Mouse (Mus musculus): ENCODE results near the gene Cenpt. TPM values are rescaled to one million over a fixed set of nuclear protein-coding genes. Genes with fewer than 3 reads are reported as not detected.

The Cenpt gene
- polyA plus RNA-seq, 1 experiment: 7.3 TPM

GRCm38 (mm10) chr8:105807766-105808165 is 45.3 kb downstream of the Cenpt start:
- DNase-seq: peak; percentile 72
- no peaks in the 10 kb centered on the region; the same call in none of the 2 replicates for H3K36me3 ChIP-seq (ENCODE audit: control insufficient read depth, insufficient read depth, low read length)
- WGBS: 21% methylated on average over 5 of the region's 5 CpGs
- H3K27ac ChIP-seq (ENCODE audit: insufficient read depth, low read depth, low read length): peak overlapping the region; percentile 79
- TF ChIP-seq CTCF (conservative IDR thresholded peaks at IDR 0.05; ENCODE audit: insufficient read depth, insufficient read length, low read depth, low read length): no peak
- no peak for TF ChIP-seq POLR2A (IDR thresholded peaks at IDR 0.05; ENCODE audit: low read depth, low read length)
- H3K4me1 ChIP-seq (ENCODE audit: control insufficient read depth, insufficient read depth, low read length): peaks cover 40% of the 10 kb centered on the region
- no peak overlapping the region for H3K4me3 ChIP-seq (ENCODE audit: insufficient read depth, low read depth, low read length)
- H3K27me3 ChIP-seq (replicated peaks; ENCODE audit: control insufficient read depth, insufficient read depth, low read length): no peaks in the 10 kb centered on the region

DNA sequence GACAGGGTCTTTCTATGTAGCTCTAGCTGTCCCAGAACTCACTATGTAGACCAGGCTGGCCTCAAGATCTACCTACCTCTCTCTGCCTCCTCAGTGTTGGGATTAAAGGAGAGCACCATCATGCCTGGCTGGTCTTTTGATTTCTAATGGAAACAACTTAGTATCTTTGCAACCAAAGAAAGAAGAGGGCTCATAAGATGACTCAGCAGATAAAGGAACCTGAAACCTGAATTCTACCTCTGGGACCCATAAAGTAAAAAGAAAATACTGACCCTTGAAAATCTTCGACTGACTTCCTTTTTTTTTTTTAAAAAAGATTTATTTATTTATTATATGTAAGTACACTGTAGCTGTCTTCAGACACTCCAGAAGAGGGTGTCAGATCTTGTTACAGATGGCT is 47.1 kb downstream of the Cenpt start:
- WGBS: 55% methylated on average over 1 of the region's 1 CpGs
- DNase-seq: no peak
- H3K27me3 ChIP-seq (replicated peaks; ENCODE audit: control insufficient read depth, insufficient read depth, low read length): no peaks in the 10 kb centered on the region
- no peak for TF ChIP-seq POLR2A (IDR thresholded peaks at IDR 0.05; ENCODE audit: low read depth, low read length)
- TF ChIP-seq CTCF (conservative IDR thresholded peaks at IDR 0.05; ENCODE audit: insufficient read depth, insufficient read length, low read depth, low read length): no peak
- H3K27ac ChIP-seq (ENCODE audit: insufficient read depth, low read depth, low read length): 0 out of 2 replicates have a peak overlapping the region, but pooled peaks have one; percentile 17
- H3K4me1 ChIP-seq (ENCODE audit: control insufficient read depth, insufficient read depth, low read length): peaks cover 28% of the 10 kb centered on the region
- H3K4me3 ChIP-seq (ENCODE audit: insufficient read depth, low read depth, low read length): no peak overlapping the region
- no peaks in the 10 kb centered on the region; the same call in none of the 2 replicates for H3K36me3 ChIP-seq (ENCODE audit: control insufficient read depth, insufficient read depth, low read length)

DNA sequence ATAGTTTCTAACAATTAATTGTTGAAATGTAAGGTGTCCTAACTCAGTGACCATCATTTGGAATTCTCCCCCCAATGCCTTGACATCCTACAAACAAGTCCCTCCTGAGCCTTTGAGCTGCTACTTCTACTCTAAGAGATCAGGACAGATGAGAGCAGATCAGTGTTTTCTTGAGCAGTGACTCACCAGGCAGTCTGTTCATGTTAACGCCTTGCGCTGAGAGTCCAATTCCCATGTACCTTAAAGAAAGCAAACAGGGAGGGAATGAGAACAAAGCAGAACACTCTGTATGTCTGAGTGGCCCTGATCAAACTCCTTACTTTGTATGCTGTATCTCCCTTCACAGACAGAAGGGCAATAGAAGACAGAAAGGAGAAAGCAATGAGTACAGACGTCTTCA is 47.7 kb downstream of the Cenpt start:
- 76% methylated on average over 3 of the region's 3 CpGs for WGBS
- peak overlapping the region; percentile 89 for H3K27ac ChIP-seq (ENCODE audit: insufficient read depth, low read depth, low read length)

DNA sequence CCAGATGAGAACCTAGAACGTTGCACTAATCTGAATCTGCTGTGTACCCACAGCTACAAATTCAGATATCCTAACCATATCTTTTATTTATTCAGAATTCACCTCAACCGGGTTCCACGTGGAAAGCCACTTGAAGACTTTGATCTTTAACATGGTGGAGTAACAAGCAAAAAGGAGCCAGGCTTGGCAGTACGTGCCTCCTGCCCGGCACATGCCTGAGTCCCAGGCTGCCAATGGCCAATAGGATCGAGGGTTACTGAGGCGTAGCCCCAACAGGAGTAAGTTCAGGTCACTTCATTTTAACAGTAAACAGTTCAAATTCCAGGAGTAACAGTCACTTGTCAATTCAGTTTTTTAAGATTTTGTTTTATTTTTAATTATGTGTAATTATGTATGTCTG is 48.3 kb downstream of the Cenpt start:
- H3K36me3 ChIP-seq (ENCODE audit: control insufficient read depth, insufficient read depth, low read length): no peaks in the 10 kb centered on the region; the same call in none of the 2 replicates

More for the DNA sequence above, 47.7 kb downstream of the Cenpt start:
- H3K36me3 ChIP-seq (ENCODE audit: control insufficient read depth, insufficient read depth, low read length): no peaks in the 10 kb centered on the region; the same call in none of the 2 replicates
- no peaks in the 10 kb centered on the region for H3K27me3 ChIP-seq (replicated peaks; ENCODE audit: control insufficient read depth, insufficient read depth, low read length)
- peaks cover 26% of the 10 kb centered on the region for H3K4me1 ChIP-seq (ENCODE audit: control insufficient read depth, insufficient read depth, low read length)
- H3K4me3 ChIP-seq (ENCODE audit: insufficient read depth, low read depth, low read length): no peak overlapping the region
- DNase-seq: no peak
- TF ChIP-seq POLR2A (IDR thresholded peaks at IDR 0.05; ENCODE audit: low read depth, low read length) (no peak), CTCF (conservative IDR thresholded peaks at IDR 0.05; ENCODE audit: insufficient read depth, insufficient read length, low read depth, low read length) (no peak)

DNA sequence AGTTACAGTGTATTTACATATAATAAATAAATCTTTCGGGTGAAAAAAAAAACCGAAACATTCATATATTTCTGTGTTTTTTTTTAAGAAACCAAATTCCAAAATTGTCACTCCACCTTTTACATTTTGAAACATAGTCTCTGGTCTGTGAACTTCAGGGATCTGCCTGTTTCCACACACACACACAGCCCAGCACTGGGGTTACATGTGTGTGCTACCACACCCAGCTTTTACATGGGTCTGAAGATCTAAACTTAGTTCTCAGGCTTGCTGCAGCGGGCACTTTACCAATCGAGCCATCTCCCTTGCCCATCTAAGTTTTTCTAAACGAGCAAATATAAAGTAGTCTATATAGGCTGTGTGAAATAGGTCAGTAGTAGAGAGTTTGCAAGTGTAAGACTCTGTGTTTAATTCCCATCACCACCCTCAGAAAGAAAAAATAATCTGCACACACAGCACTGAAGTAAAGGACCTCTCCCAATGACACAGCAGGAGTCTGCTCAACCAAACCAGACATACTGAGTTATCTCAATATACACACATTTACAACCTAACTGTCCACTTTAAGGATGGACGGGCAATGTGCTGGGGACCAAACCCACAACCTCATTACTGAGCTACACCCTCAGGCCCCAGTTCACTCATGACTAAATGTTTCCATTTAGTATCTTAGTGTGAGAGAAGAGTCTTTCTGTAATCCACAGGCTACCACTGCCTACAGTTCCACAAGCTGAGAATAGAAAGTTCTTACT is 51.7 kb downstream of the Cenpt start:
- Histone ChIP-seq H3K4me3 (ENCODE audit: insufficient read depth, low read depth, low read length) (no peak overlapping the region), H3K27me3 (replicated peaks; ENCODE audit: control insufficient read depth, insufficient read depth, low read length) (no peaks in the 10 kb centered on the region), H3K27ac (ENCODE audit: insufficient read depth, low read depth, low read length) (no peak overlapping the region), H3K36me3 (ENCODE audit: control insufficient read depth, insufficient read depth, low read length) (no peaks in the 10 kb centered on the region; the same call in none of the 2 replicates), H3K4me1 (ENCODE audit: control insufficient read depth, insufficient read depth, low read length) (peaks cover 24% of the 10 kb centered on the region)
- TF ChIP-seq POLR2A (IDR thresholded peaks at IDR 0.05; ENCODE audit: low read depth, low read length): no peak
- no peak for TF ChIP-seq CTCF (conservative IDR thresholded peaks at IDR 0.05; ENCODE audit: insufficient read depth, insufficient read length, low read depth, low read length)
- no peak for DNase-seq
- WGBS: 95% methylated on average over 6 of the region's 6 CpGs

More for the DNA sequence above, 48.3 kb downstream of the Cenpt start:
- DNase-seq: peak; percentile 90
- Histone ChIP-seq H3K27ac (ENCODE audit: insufficient read depth, low read depth, low read length) (peak overlapping the region; percentile 89; the same call in 1 of the 2 replicates), H3K27me3 (replicated peaks; ENCODE audit: control insufficient read depth, insufficient read depth, low read length) (no peaks in the 10 kb centered on the region), H3K4me1 (ENCODE audit: control insufficient read depth, insufficient read depth, low read length) (peaks cover 24% of the 10 kb centered on the region), H3K4me3 (ENCODE audit: insufficient read depth, low read depth, low read length) (no peak overlapping the region)
- 40% methylated on average over 7 of the region's 7 CpGs for WGBS
- no peak for TF ChIP-seq POLR2A (IDR thresholded peaks at IDR 0.05; ENCODE audit: low read depth, low read length)
- TF ChIP-seq CTCF (conservative IDR thresholded peaks at IDR 0.05; ENCODE audit: insufficient read depth, insufficient read length, low read depth, low read length): no peak

GRCm38 (mm10) chr8:105799091-105799812 is 53.8 kb downstream of the Cenpt start:
- H3K27me3 ChIP-seq (replicated peaks; ENCODE audit: control insufficient read depth, insufficient read depth, low read length): no peaks in the 10 kb centered on the region
- H3K27ac ChIP-seq (ENCODE audit: insufficient read depth, low read depth, low read length): peak overlapping the region; percentile 15; the same call in 1 of the 2 replicates
- 18% methylated on average over 8 of the region's 8 CpGs for WGBS
- no peak overlapping the region for H3K4me3 ChIP-seq (ENCODE audit: insufficient read depth, low read depth, low read length)
- H3K36me3 ChIP-seq (ENCODE audit: control insufficient read depth, insufficient read depth, low read length): no peaks in the 10 kb centered on the region
- H3K4me1 ChIP-seq (ENCODE audit: control insufficient read depth, insufficient read depth, low read length): peaks cover 17% of the 10 kb centered on the region
- peak; percentile 94 for DNase-seq
- TF ChIP-seq POLR2A (IDR thresholded peaks at IDR 0.05; ENCODE audit: low read depth, low read length) (no peak), CTCF (conservative IDR thresholded peaks at IDR 0.05; ENCODE audit: insufficient read depth, insufficient read length, low read depth, low read length) (no peak)

DNA sequence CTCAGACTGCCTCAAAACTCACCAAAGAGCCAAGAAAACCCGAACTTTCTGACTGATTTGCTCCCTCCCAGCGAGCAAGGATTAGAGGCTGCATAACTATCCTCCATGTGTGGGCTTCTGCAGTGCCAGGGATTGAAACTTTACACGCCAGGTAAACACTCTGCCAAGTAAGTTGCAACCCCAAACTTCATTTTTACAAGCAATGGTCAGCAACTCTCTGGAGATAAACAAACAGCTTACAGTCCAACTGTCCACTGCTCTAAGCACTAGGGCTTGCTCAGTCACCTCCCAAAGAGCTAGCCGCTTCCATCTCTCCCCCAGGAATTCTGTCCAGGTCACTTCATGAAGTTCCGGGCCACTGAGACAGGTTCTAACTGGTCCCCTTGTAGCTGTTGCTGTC is 54.7 kb downstream of the Cenpt start:
- Histone ChIP-seq H3K27ac (ENCODE audit: insufficient read depth, low read depth, low read length) (0 out of 2 replicates have a peak overlapping the region, but pooled peaks have one; percentile 15), H3K36me3 (ENCODE audit: control insufficient read depth, insufficient read depth, low read length) (no peaks in the 10 kb centered on the region), H3K4me1 (ENCODE audit: control insufficient read depth, insufficient read depth, low read length) (peaks cover 17% of the 10 kb centered on the region), H3K27me3 (replicated peaks; ENCODE audit: control insufficient read depth, insufficient read depth, low read length) (no peaks in the 10 kb centered on the region), H3K4me3 (ENCODE audit: insufficient read depth, low read depth, low read length) (no peak overlapping the region)
- 64% methylated on average over 5 of the region's 5 CpGs for whole genome bisulfite sequencing
- no peak for TF ChIP-seq CTCF (conservative IDR thresholded peaks at IDR 0.05; ENCODE audit: insufficient read depth, insufficient read length, low read depth, low read length)
- TF ChIP-seq POLR2A (IDR thresholded peaks at IDR 0.05; ENCODE audit: low read depth, low read length): no peak
- peak; percentile 30 for DNase-seq

Measured in kidney, adult 2 months (tissue).